Mouse (Mus musculus) lung, embryonic 14.5 days (tissue): ENCODE data around the gene Dnhd1. TPM values are rescaled to one million over a fixed set of nuclear protein-coding genes. Genes with fewer than 3 reads are reported as not detected.
"Not testable (repeated sequence)": the region's sequence is repeated elsewhere in the genome, so short reads cannot be mapped to it uniquely, and the experiment has no call there.

Experiments used
- ATAC-seq: fragments of 200-750 bp; cut with Nextera tagmentation; 2 replicates; pipeline ENCODE4 v1.8.0; 2017; ENCODE audit warnings: mild to moderate bottlenecking, moderate TSS enrichment, moderate library complexity; ENCODE audit not compliant: insufficient read depth
- DNase-seq: peaks from one replicate; pipeline ENCODE4 v3.0.0-alpha.2; 2015
- H3K27ac ChIP-seq: fragments of 300-500 bp; sonication (generic); 2 replicates; pipeline ENCODE4 v1.5.1; 2014; ENCODE audit warnings: low read depth, mild to moderate bottlenecking, moderate library complexity
- H3K27me3 ChIP-seq: fragments of 300-500 bp; sonication (generic); 2 replicates; pipeline ENCODE4 v1.6.1; 2014; ENCODE audit warnings: low read length, control low read depth; ENCODE audit not compliant: insufficient read depth
- H3K36me3 ChIP-seq: fragments of 300-500 bp; sonication (generic); 2 replicates; pipeline ENCODE4 v1.6.1; 2014; ENCODE audit warnings: control low read depth; ENCODE audit not compliant: insufficient read depth
- H3K4me1 ChIP-seq: fragments of 300-500 bp; sonication (generic); 2 replicates; pipeline ENCODE4 v1.6.1; 2014; ENCODE audit warnings: antibody characterized with exemption, control low read depth; ENCODE audit not compliant: insufficient read depth
- H3K4me2 ChIP-seq: fragments of 300-500 bp; sonication (generic); 2 replicates; pipeline ENCODE4 v1.6.1; 2014; ENCODE audit warnings: mild to moderate bottlenecking
- H3K4me3 ChIP-seq: fragments of 300-500 bp; sonication (generic); 2 replicates; pipeline ENCODE4 v1.5.1; 2014; ENCODE audit warnings: low read depth, low read length
- H3K9ac ChIP-seq: fragments of 300-500 bp; sonication (generic); 2 replicates; pipeline ENCODE4 v1.6.1; 2014
- H3K9me3 ChIP-seq: fragments of 300-500 bp; sonication (generic); 2 replicates; pipeline ENCODE4 v1.6.1; 2016; ENCODE audit warnings: low read depth, low read length, control low read depth
- CTCF ChIP-seq: IDR thresholded peaks from 2 replicates; pipeline ENCODE4 v1.5.1; 2016; ENCODE audit warnings: antibody characterized with exemption, low read depth
- WGBS: fragments of 180-500 bp; shearing (Covaris S2); extraction: QIAGEN DNeasy Blood & Tissue Kit; methylation state at CpG from one replicate; pipeline ENCODE4 v1.1.7; 2014; 5-methylcytosine and 5-hydroxymethylcytosine counted together
- polyA plus RNA-seq: library from polyadenylated mRNA; unstranded; fragments of >200 nt; fragmentation: Nextera tagmentation; extraction: Ambion mirVana; gene quantifications from 2 replicates; pipeline ENCODE4 v1.2.1, GENCODE M21; 2014

Dnhd1 gene
- polyA plus RNA-seq, 1 experiment from 2014 or later: 0.84 TPM

GRCm38 (mm10) chr7:105734826-105735225 is 84.2 kb downstream of the Dnhd1 start:
- H3K4me1 ChIP-seq: no peaks in the 10 kb centered on the region
- H3K27ac ChIP-seq: no peak overlapping the region
- no peaks in the 10 kb centered on the region for H3K27me3 ChIP-seq
- 78% methylated on average over 8 of the region's 8 CpGs for WGBS
- no peak for ATAC-seq
- no peak for TF ChIP-seq CTCF
- DNase-seq: no peak
- no peaks in the 10 kb centered on the region for H3K9me3 ChIP-seq
- H3K4me3 ChIP-seq: 0 out of 2 replicates have a peak overlapping the region, but pooled peaks have one; percentile 93
- peak overlapping the region; percentile 87 for H3K4me2 ChIP-seq
- peaks cover 50% of the 10 kb centered on the region for H3K36me3 ChIP-seq
- H3K9ac ChIP-seq: no peak overlapping the region; the same call in none of the 2 replicates

GRCm38 (mm10) chr7:105735464-105735863 is 84.8 kb downstream of the Dnhd1 start:
- peaks cover 53% of the 10 kb centered on the region for H3K36me3 ChIP-seq
- H3K27ac ChIP-seq: not testable (repeated sequence)

GRCm38 (mm10) chr7:105736264-105736901 is 85.8 kb downstream of the Dnhd1 start, which contains the start of gene Ilk:
TSS of gene Ilk (plus strand) at chr7:105736592.
- no peaks in the 10 kb centered on the region for H3K27me3 ChIP-seq
- H3K9me3 ChIP-seq: no peaks in the 10 kb centered on the region
- H3K36me3 ChIP-seq: peaks cover 53% of the 10 kb centered on the region
- peak within 1 kb of the TSS; percentile 93 for H3K4me3 ChIP-seq
- WGBS: under 1% methylated on average over 61 of the region's 62 CpGs
- H3K4me1 ChIP-seq: no peaks in the 10 kb centered on the region
- peak; percentile 97 for DNase-seq
- peak within 1 kb of the TSS; percentile 89 for H3K27ac ChIP-seq
- ATAC-seq: peak; percentile 97
- TF ChIP-seq CTCF: no peak
- H3K9ac ChIP-seq: peak within 1 kb of the TSS; percentile 90
- peak within 1 kb of the TSS; percentile 87 for H3K4me2 ChIP-seq

More at GRCm38 (mm10) chr7:105735464-105735863, 84.8 kb downstream of the Dnhd1 start:
- H3K27me3 ChIP-seq, ATAC-seq, H3K9me3 ChIP-seq, H3K4me1 ChIP-seq, DNase-seq: not testable (repeated sequence)
- 34% methylated on average over 4 of the region's 4 CpGs for WGBS
- Histone ChIP-seq H3K9ac (peak overlapping the region; percentile 90), H3K4me2 (peak overlapping the region; percentile 87), H3K4me3 (peak overlapping the region; percentile 93)

GRCm38 (mm10) chr7:105736911-105737521 is 86.4 kb downstream of the Dnhd1 start, which contains the start of gene Rrp8:
TSS of gene Rrp8 (minus strand) at chr7:105737385.
- WGBS: under 1% methylated on average over 30 of the region's 30 CpGs
- DNase-seq: peak; percentile 44
- Histone ChIP-seq H3K27ac (peak within 1 kb of the TSS; percentile 95), H3K27me3 (no peaks in the 10 kb centered on the region), H3K4me2 (peak within 1 kb of the TSS; percentile 87), H3K4me1 (no peaks in the 10 kb centered on the region), H3K9me3 (no peaks in the 10 kb centered on the region), H3K4me3 (peak within 1 kb of the TSS; percentile 93), H3K36me3 (peaks cover 53% of the 10 kb centered on the region), H3K9ac (peak within 1 kb of the TSS; percentile 90)
- TF ChIP-seq CTCF: no peak
- ATAC-seq: no peak; the same call in none of the 2 replicates

GRCm38 (mm10) chr7:105737648-105738047 is 87.0 kb downstream of the Dnhd1 start:
- H3K27me3 ChIP-seq: no peaks in the 10 kb centered on the region
- H3K9me3 ChIP-seq: no peaks in the 10 kb centered on the region
- H3K4me2 ChIP-seq: peak overlapping the region; percentile 87
- ATAC-seq: no peak
- peak overlapping the region; percentile 90 for H3K9ac ChIP-seq
- WGBS: 31% methylated on average over 3 of the region's 3 CpGs
- H3K36me3 ChIP-seq: peaks cover 53% of the 10 kb centered on the region
- DNase-seq: no peak
- H3K4me1 ChIP-seq: no peaks in the 10 kb centered on the region
- H3K4me3 ChIP-seq: peak overlapping the region; percentile 93
- peak overlapping the region; percentile 89 for H3K27ac ChIP-seq
- no peak for TF ChIP-seq CTCF

- Histone ChIP-seq H3K27me3 (no peaks in the 10 kb centered on the region), H3K27ac (peak overlapping the region; percentile 95), H3K9ac (peak overlapping the region; percentile 90; the same call in 1 of the 2 replicates), H3K4me2 (peak overlapping the region; percentile 87), H3K9me3 (no peaks in the 10 kb centered on the region), H3K4me1 (no peaks in the 10 kb centered on the region), H3K36me3 (peaks cover 53% of the 10 kb centered on the region), H3K4me3 (peak overlapping the region; percentile 93)
- DNase-seq (no peak), ATAC-seq (no peak)
- 73% methylated on average over 2 of the region's 2 CpGs for WGBS
- no peak for TF ChIP-seq CTCF
These were observed 87.7 kb downstream of the Dnhd1 start for GRCm38 (mm10) chr7:105738286-105738685.

- ATAC-seq (peak; percentile 76), DNase-seq (peak; percentile 92)
- Histone ChIP-seq H3K4me2 (peak overlapping the region; percentile 87), H3K4me1 (no peaks in the 10 kb centered on the region), H3K27me3 (no peaks in the 10 kb centered on the region), H3K9ac (peak overlapping the region; percentile 90; the same call in 1 of the 2 replicates), H3K9me3 (no peaks in the 10 kb centered on the region), H3K36me3 (peaks cover 47% of the 10 kb centered on the region), H3K27ac (peak overlapping the region; percentile 95), H3K4me3 (peak overlapping the region; percentile 93)
- no peak for TF ChIP-seq CTCF
- WGBS: 10% methylated on average over 3 of the region's 3 CpGs
These were observed 88.3 kb downstream of the Dnhd1 start for GRCm38 (mm10) chr7:105738948-105739347.
